Mouse (Mus musculus): ENCODE results near the gene Mip. TPM values are rescaled to one million over a fixed set of nuclear protein-coding genes. Genes with fewer than 3 reads are reported as not detected.
A peak's percentile ranks its signal among the peaks of the same experiment; 100 is the strongest.
"Not testable (repeated sequence)": the region's sequence is repeated elsewhere in the genome, so short reads cannot be mapped to it uniquely, and the experiment has no call there.

The Mip gene
- polyA plus RNA-seq, 1 experiment from 2014 or later: 0.21 TPM

GRCm38 (mm10) chr10:128270287-128270841 lies 44.7 kb downstream of the Mip start, which contains the start of gene Stat2:
Gene Stat2, plus strand, starts transcription at chr10:128270559.
- WGBS: under 1% methylated on average over 43 of the region's 43 CpGs
- Histone ChIP-seq H3K9me3 (ENCODE audit: control insufficient read depth, low read length) (no peaks in the 10 kb centered on the region), H3K36me3 (replicated peaks; ENCODE audit: control insufficient read depth, insufficient read depth) (no peaks in the 10 kb centered on the region), H3K4me1 (replicated peaks; ENCODE audit: control insufficient read depth, insufficient read depth, low read length) (0 out of 2 replicates have a peak, but pooled peaks cover 3% of the 10 kb centered on the region), H3K4me3 (replicated peaks; ENCODE audit: low read length) (peak within 1 kb of the TSS; percentile 75), H3K4me2 (replicated peaks) (peak within 1 kb of the TSS; percentile 69), H3K9ac (peak within 1 kb of the TSS; percentile 79), H3K27ac (peak within 1 kb of the TSS; percentile 86), H3K27me3 (ENCODE audit: control insufficient read depth, insufficient read depth, low read length) (no peaks in the 10 kb centered on the region)
- peak; percentile 95 for DNase-seq (ENCODE audit: low spot score)
- peak; percentile 99 for ATAC-seq (ENCODE audit: low FRiP score)

- no peaks in the 10 kb centered on the region for H3K27me3 ChIP-seq (ENCODE audit: control insufficient read depth, insufficient read depth, low read length)
- H3K36me3 ChIP-seq (replicated peaks; ENCODE audit: control insufficient read depth, insufficient read depth): no peaks in the 10 kb centered on the region
- peak overlapping the region; percentile 69 for H3K4me2 ChIP-seq (replicated peaks)
- 46% methylated on average over 7 of the region's 7 CpGs for WGBS
- peak overlapping the region; percentile 75 for H3K4me3 ChIP-seq (replicated peaks; ENCODE audit: low read length)
- H3K4me1 ChIP-seq (replicated peaks; ENCODE audit: control insufficient read depth, insufficient read depth, low read length): 0 out of 2 replicates have a peak, but pooled peaks cover 3% of the 10 kb centered on the region
- H3K9ac ChIP-seq: peak overlapping the region; percentile 79
- H3K9me3 ChIP-seq (ENCODE audit: control insufficient read depth, low read length): no peaks in the 10 kb centered on the region
- ATAC-seq (ENCODE audit: low FRiP score) (no peak), DNase-seq (ENCODE audit: low spot score) (no peak)
- peak overlapping the region; percentile 86 for H3K27ac ChIP-seq
These were observed 45.2 kb downstream of the Mip start for GRCm38 (mm10) chr10:128270866-128271265.

- DNase-seq (ENCODE audit: low spot score) (no peak), ATAC-seq (ENCODE audit: low FRiP score) (no peak)
- H3K36me3 ChIP-seq (replicated peaks; ENCODE audit: control insufficient read depth, insufficient read depth): peaks cover 8% of the 10 kb centered on the region
- H3K9ac ChIP-seq: no peak overlapping the region
- no peaks in the 10 kb centered on the region for H3K9me3 ChIP-seq (ENCODE audit: control insufficient read depth, low read length)
- no peak overlapping the region for H3K4me2 ChIP-seq (replicated peaks)
- no peak overlapping the region for H3K27ac ChIP-seq
- no peaks in the 10 kb centered on the region for H3K27me3 ChIP-seq (ENCODE audit: control insufficient read depth, insufficient read depth, low read length)
- 60% methylated on average over 2 of the region's 2 CpGs for WGBS
- H3K4me1 ChIP-seq (replicated peaks; ENCODE audit: control insufficient read depth, insufficient read depth, low read length): 0 out of 2 replicates have a peak, but pooled peaks cover 3% of the 10 kb centered on the region
- no peak overlapping the region for H3K4me3 ChIP-seq (replicated peaks; ENCODE audit: low read length)
These were observed 46.2 kb downstream of the Mip start for GRCm38 (mm10) chr10:128271883-128272282.

GRCm38 (mm10) chr10:128272819-128273439 lies 47.3 kb downstream of the Mip start:
- not testable (repeated sequence) for H3K27me3 ChIP-seq (ENCODE audit: control insufficient read depth, insufficient read depth, low read length); H3K4me2 ChIP-seq (replicated peaks); H3K9ac ChIP-seq; H3K9me3 ChIP-seq (ENCODE audit: control insufficient read depth, low read length); H3K27ac ChIP-seq; H3K4me1 ChIP-seq (replicated peaks; ENCODE audit: control insufficient read depth, insufficient read depth, low read length); H3K4me3 ChIP-seq (replicated peaks; ENCODE audit: low read length); ATAC-seq (ENCODE audit: low FRiP score); DNase-seq (ENCODE audit: low spot score)
- peaks cover 16% of the 10 kb centered on the region for H3K36me3 ChIP-seq (replicated peaks; ENCODE audit: control insufficient read depth, insufficient read depth)
- 95% methylated on average over 4 of the region's 7 CpGs for WGBS

GRCm38 (mm10) chr10:128275374-128275773 lies 49.7 kb downstream of the Mip start:
- ATAC-seq (ENCODE audit: low FRiP score); H3K9ac ChIP-seq; DNase-seq (ENCODE audit: low spot score); H3K4me2 ChIP-seq (replicated peaks); H3K27ac ChIP-seq; H3K9me3 ChIP-seq (ENCODE audit: control insufficient read depth, low read length); H3K4me1 ChIP-seq (replicated peaks; ENCODE audit: control insufficient read depth, insufficient read depth, low read length); H3K4me3 ChIP-seq (replicated peaks; ENCODE audit: low read length); H3K27me3 ChIP-seq (ENCODE audit: control insufficient read depth, insufficient read depth, low read length): not testable (repeated sequence)
- 100% methylated on average over 1 of the region's 1 CpGs for WGBS
- H3K36me3 ChIP-seq (replicated peaks; ENCODE audit: control insufficient read depth, insufficient read depth): peaks cover 34% of the 10 kb centered on the region

- Histone ChIP-seq H3K4me1 (replicated peaks; ENCODE audit: control insufficient read depth, insufficient read depth, low read length) (no peaks in the 10 kb centered on the region), H3K4me3 (replicated peaks; ENCODE audit: low read length) (no peak overlapping the region), H3K9ac (no peak overlapping the region), H3K27me3 (ENCODE audit: control insufficient read depth, insufficient read depth, low read length) (no peaks in the 10 kb centered on the region), H3K9me3 (ENCODE audit: control insufficient read depth, low read length) (no peaks in the 10 kb centered on the region), H3K36me3 (replicated peaks; ENCODE audit: control insufficient read depth, insufficient read depth) (peaks cover 62% of the 10 kb centered on the region), H3K27ac (no peak overlapping the region), H3K4me2 (replicated peaks) (no peak overlapping the region)
- ATAC-seq (ENCODE audit: low FRiP score): no peak
- no peak for DNase-seq (ENCODE audit: low spot score)
- 56% methylated on average over 6 of the region's 6 CpGs for WGBS
These were observed 52.5 kb downstream of the Mip start for GRCm38 (mm10) chr10:128278158-128278557.

- ATAC-seq (ENCODE audit: low FRiP score) (no peak), DNase-seq (ENCODE audit: low spot score) (no peak)
- Histone ChIP-seq H3K36me3 (replicated peaks; ENCODE audit: control insufficient read depth, insufficient read depth) (peaks cover 87% of the 10 kb centered on the region), H3K4me3 (replicated peaks; ENCODE audit: low read length) (no peak overlapping the region), H3K27ac (no peak overlapping the region), H3K9ac (no peak overlapping the region), H3K9me3 (ENCODE audit: control insufficient read depth, low read length) (no peaks in the 10 kb centered on the region), H3K27me3 (ENCODE audit: control insufficient read depth, insufficient read depth, low read length) (no peaks in the 10 kb centered on the region), H3K4me2 (replicated peaks) (no peak overlapping the region), H3K4me1 (replicated peaks; ENCODE audit: control insufficient read depth, insufficient read depth, low read length) (no peaks in the 10 kb centered on the region)
- 92% methylated on average over 6 of the region's 6 CpGs for WGBS
These were observed 55.3 kb downstream of the Mip start for GRCm38 (mm10) chr10:128280943-128281342.

Other genes with a start within 250 kb of the Mip start
- gene Hsd17b6, start 218.2 kb upstream of the Mip start, polyA plus RNA-seq (2014; fragmentation: Nextera tagmentation; extraction: Ambion mirVana): not detected in 2 replicates
- gene Prim1, start 210.7 kb upstream of the Mip start, polyA plus RNA-seq (2014; fragmentation: Nextera tagmentation; extraction: Ambion mirVana): 36.9 and 39.3 TPM in 2 replicates
- 558 and 592 TPM in 2 replicates for gene Naca, start 190.3 kb upstream of the Mip start, polyA plus RNA-seq (2014; fragmentation: Nextera tagmentation; extraction: Ambion mirVana)
- gene Ptges3, start 166.9 kb upstream of the Mip start, polyA plus RNA-seq (2014; fragmentation: Nextera tagmentation; extraction: Ambion mirVana): 393 and 410 TPM in 2 replicates
- gene Atp5b, start 142.6 kb upstream of the Mip start, polyA plus RNA-seq (2014; fragmentation: Nextera tagmentation; extraction: Ambion mirVana): 2,242 and 2,471 TPM in 2 replicates
- gene Baz2a, start 134.3 kb upstream of the Mip start, polyA plus RNA-seq (2014; fragmentation: Nextera tagmentation; extraction: Ambion mirVana): 17.7 and 19.0 TPM in 2 replicates
- gene Rbms2, start 45.5 kb upstream of the Mip start, polyA plus RNA-seq (2014; fragmentation: Nextera tagmentation; extraction: Ambion mirVana): 7.7 and 8.2 TPM in 2 replicates
- gene Gls2, start 31.4 kb upstream of the Mip start, polyA plus RNA-seq (2014; fragmentation: Nextera tagmentation; extraction: Ambion mirVana): 1.7 and 1.9 TPM in 2 replicates
- gene Spryd4, start 14.0 kb upstream of the Mip start, polyA plus RNA-seq (2014; fragmentation: Nextera tagmentation; extraction: Ambion mirVana): 22.4 and 23.2 TPM in 2 replicates
- 15.4 and 16.7 TPM in 2 replicates for gene Timeless, start 6.2 kb downstream of the Mip start, polyA plus RNA-seq (2014; fragmentation: Nextera tagmentation; extraction: Ambion mirVana)
- gene Apon, start 28.3 kb downstream of the Mip start, polyA plus RNA-seq (2014; fragmentation: Nextera tagmentation; extraction: Ambion mirVana): 0.19 TPM in 1 of 2 replicates, not detected in the other
- gene Apof, start 42.8 kb downstream of the Mip start, polyA plus RNA-seq (2014; fragmentation: Nextera tagmentation; extraction: Ambion mirVana): not detected in 2 replicates
- gene Stat2, start 44.7 kb downstream of the Mip start, polyA plus RNA-seq (2014; fragmentation: Nextera tagmentation; extraction: Ambion mirVana): 20.4 and 20.5 TPM in 2 replicates
- 0.25 and 0.28 TPM in 2 replicates for gene Il23a, start 72.9 kb downstream of the Mip start, polyA plus RNA-seq (2014; fragmentation: Nextera tagmentation; extraction: Ambion mirVana)
- gene Pan2, start 77.5 kb downstream of the Mip start, polyA plus RNA-seq (2014; fragmentation: Nextera tagmentation; extraction: Ambion mirVana): 17.7 and 19.2 TPM in 2 replicates
- 187 and 215 TPM in 2 replicates for gene Cnpy2, start 96.6 kb downstream of the Mip start, polyA plus RNA-seq (2014; fragmentation: Nextera tagmentation; extraction: Ambion mirVana)
- gene Cs, start 111.9 kb downstream of the Mip start, polyA plus RNA-seq (2014; fragmentation: Nextera tagmentation; extraction: Ambion mirVana): 271 and 304 TPM in 2 replicates
- gene Coq10a, start 143.2 kb downstream of the Mip start, polyA plus RNA-seq (2014; fragmentation: Nextera tagmentation; extraction: Ambion mirVana): 50.8 and 54.2 TPM in 2 replicates
- 13.0 and 15.4 TPM in 2 replicates for gene Ankrd52, start 151.3 kb downstream of the Mip start, polyA plus RNA-seq (2014; fragmentation: Nextera tagmentation; extraction: Ambion mirVana)
- gene Slc39a5, start 175.4 kb downstream of the Mip start, polyA plus RNA-seq (2014; fragmentation: Nextera tagmentation; extraction: Ambion mirVana): 0.22 TPM in 1 of 2 replicates, not detected in the other
- 134 and 140 TPM in 2 replicates for gene Nabp2, start 185.7 kb downstream of the Mip start, polyA plus RNA-seq (2014; fragmentation: Nextera tagmentation; extraction: Ambion mirVana)
- gene Rnf41, start 185.8 kb downstream of the Mip start, polyA plus RNA-seq (2014; fragmentation: Nextera tagmentation; extraction: Ambion mirVana): 70.9 and 83.7 TPM in 2 replicates
- gene Smarcc2, start 233.4 kb downstream of the Mip start, polyA plus RNA-seq (2014; fragmentation: Nextera tagmentation; extraction: Ambion mirVana): 184 and 191 TPM in 2 replicates

Measured in hindbrain, embryonic 14.5 days (tissue).